Mouse (Mus musculus): ENCODE data around the gene Csad. TPM values are rescaled to one million over a fixed set of nuclear protein-coding genes. Genes with fewer than 3 reads are reported as not detected.

Gene Csad
- polyA plus RNA-seq, 1 experiment from 2014 or later: 35.5 TPM

DNA sequence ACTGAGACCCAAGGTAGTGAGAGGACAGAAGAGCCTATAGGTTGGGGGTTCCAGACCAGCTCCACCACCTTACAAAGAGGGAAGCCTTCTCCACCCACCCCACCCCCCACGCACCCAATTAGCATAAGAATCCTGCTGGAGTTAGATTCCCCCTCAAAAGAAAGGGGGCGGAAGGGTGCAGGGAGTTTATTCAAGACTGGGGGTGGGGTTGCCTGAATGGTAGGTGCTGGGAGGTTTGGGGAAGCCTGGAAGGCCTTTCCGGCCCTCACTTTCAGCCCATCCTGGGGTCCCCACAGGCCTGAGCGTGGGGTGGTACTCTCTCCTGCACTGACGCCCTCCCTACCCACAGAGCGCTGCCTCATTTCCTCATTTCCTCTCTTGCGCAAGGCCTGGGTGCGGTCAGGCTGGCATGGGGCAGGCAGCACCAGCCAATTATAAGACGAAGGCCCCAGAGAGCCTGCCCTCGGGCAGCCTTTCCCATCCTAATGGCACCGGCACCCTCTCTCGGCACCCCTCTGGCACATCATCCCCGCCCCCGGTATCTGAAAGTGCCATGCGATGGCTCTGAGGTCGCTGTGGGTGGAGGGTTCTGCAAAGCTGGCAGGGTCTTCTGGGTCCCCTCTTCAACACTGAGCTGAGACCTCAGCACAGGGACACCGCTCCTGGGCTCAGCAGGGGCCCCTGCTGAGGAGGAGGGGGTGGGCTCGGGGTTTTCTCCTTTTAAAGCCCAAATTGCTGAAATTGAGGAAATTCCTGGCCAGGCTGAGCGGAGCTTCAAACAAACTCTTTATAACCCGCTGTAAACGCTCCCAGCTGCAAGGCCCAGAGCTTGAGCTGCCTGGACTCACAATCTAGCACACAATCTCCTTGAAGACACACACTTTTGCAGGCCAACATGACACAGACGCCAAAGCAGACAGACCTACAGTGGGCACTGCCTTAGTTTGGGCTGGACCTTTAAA, 39.0 kb upstream of the Csad start:
- no peaks in the 10 kb centered on the region for H3K9me3 ChIP-seq
- WGBS: 10% methylated on average over 22 of the region's 22 CpGs
- H3K4me3 ChIP-seq: peak overlapping the region; percentile 68
- H3K4me1 ChIP-seq (replicated peaks): peaks cover 71% of the 10 kb centered on the region
- H3K27ac ChIP-seq: peak overlapping the region; percentile 74
- peaks cover 84% of the 10 kb centered on the region for H3K27me3 ChIP-seq (ENCODE audit: insufficient read depth, poor library complexity, severe bottlenecking)
- H3K36me3 ChIP-seq: 0 out of 2 replicates have a peak, but pooled peaks cover 2% of the 10 kb centered on the region
- DNase-seq (ENCODE audit: low spot score): peak; percentile 31

DNA sequence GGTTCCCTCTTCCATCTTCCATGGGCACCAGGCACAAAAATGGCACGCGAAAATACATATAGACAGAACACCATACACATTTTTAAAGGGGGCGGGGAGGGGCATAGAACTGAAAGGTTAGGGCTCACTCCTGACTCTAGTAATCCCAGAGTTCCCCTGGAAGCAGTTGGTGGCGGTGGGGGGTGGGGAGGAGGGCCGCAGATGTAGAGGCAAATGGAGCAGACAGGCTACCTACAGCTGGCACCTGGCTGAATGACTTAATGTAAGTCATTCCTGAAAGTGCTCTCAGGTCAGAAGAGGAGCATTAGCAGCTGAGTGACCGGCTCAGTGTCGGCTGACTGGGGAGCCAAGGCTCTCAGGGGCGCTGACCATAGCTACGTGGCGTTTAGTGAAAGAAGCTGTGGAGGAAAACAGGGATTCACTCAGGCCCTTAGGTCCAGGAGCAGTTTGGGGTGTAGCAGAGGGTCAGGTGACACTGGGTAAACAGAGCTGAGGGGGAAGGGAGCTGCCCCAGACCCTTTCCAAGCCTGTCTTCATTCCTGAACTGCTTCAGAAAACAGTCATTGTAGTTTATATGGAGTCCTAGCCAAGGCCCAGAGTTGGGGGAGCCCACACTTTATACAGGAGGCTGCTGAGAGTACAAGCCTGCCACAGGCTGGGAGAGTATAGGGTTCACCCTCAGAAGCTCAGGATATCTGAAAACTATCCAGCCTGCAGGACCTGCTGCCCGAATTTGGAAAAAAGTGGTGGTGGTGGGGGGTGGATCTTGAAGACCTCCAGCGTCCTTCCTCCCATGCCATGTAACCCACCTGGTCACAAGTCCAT, 38.1 kb upstream of the Csad start:
- Histone ChIP-seq H3K4me1 (replicated peaks) (peaks cover 62% of the 10 kb centered on the region), H3K9me3 (no peaks in the 10 kb centered on the region), H3K27ac (no peak overlapping the region), H3K4me3 (peak overlapping the region; percentile 68; the same call in 1 of the 2 replicates), H3K36me3 (0 out of 2 replicates have a peak, but pooled peaks cover 3% of the 10 kb centered on the region), H3K27me3 (ENCODE audit: insufficient read depth, poor library complexity, severe bottlenecking) (peaks cover 75% of the 10 kb centered on the region)
- no peak for DNase-seq (ENCODE audit: low spot score)
- 30% methylated on average over 12 of the region's 12 CpGs for WGBS

DNA sequence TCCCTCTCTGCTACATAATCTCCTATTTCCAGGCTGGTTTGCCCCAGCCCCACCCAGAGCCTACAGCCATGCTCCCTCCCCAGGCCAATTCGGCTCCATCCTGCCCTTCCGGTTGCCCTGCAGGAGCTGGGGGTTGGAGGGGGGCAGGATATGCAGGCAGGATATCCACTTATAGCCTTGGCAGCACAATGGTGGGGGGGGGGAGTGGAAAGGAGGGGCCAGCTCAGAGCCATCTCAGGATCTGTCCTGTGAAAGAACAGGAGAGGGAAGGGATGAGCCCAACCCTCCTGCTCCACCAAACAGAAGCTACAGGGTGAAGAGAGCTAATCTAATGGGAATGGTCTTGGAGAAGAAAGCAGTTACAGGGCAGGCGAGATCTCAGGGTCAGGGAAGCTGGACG, 36.1 kb upstream of the Csad start:
- Histone ChIP-seq H3K4me3 (no peak overlapping the region), H3K27ac (no peak overlapping the region), H3K4me1 (replicated peaks) (peaks cover 49% of the 10 kb centered on the region), H3K27me3 (ENCODE audit: insufficient read depth, poor library complexity, severe bottlenecking) (peaks cover 56% of the 10 kb centered on the region), H3K36me3 (0 out of 2 replicates have a peak, but pooled peaks cover 3% of the 10 kb centered on the region), H3K9me3 (no peaks in the 10 kb centered on the region)
- DNase-seq (ENCODE audit: low spot score): no peak
- 87% methylated on average over 4 of the region's 4 CpGs for WGBS

DNA sequence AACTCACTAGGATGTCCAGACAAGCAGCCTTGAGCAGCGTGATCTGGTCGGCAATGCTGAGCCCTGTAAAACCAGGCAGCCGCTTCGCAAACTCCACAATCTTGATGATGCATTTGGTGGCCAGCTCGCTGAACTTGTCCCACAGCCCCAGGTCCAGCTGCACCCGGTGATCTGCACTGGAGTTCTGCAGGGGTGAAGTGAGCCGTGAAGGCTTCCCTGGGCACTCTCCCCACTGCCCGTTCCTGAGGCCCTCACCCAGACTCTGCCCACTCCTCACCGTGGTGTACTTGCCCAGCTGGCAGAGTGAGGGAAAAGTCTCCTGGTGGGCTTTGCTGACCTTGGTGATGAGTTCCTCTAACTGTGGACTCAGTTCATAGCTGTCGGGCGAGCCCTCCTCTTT, 35.3 kb upstream of the Csad start:
- H3K9me3 ChIP-seq: no peaks in the 10 kb centered on the region
- H3K4me1 ChIP-seq (replicated peaks): peaks cover 49% of the 10 kb centered on the region
- 0 out of 2 replicates have a peak, but pooled peaks cover 9% of the 10 kb centered on the region for H3K36me3 ChIP-seq
- H3K27me3 ChIP-seq (ENCODE audit: insufficient read depth, poor library complexity, severe bottlenecking): peaks cover 48% of the 10 kb centered on the region
- 77% methylated on average over 11 of the region's 11 CpGs for WGBS
- no peak overlapping the region for H3K4me3 ChIP-seq
- 0 out of 2 replicates have a peak overlapping the region, but pooled peaks have one; percentile 14 for H3K27ac ChIP-seq
- no peak for DNase-seq (ENCODE audit: low spot score)

DNA sequence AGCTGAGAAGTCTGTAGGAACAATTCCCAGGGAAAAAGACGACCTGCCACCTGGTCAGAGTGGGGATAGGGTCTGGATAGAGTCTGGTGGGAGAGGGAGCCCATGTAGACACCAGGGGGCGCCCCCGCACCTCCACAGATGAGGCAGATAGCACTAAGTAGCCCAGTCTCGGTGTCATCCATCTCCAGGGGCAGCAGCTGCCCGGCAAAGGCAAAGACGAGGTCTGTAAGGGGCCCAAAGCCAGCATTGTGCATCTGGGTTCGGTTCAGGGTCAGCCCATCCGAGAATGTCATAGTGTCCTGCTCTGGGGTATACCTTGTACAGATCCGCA, 34.7 kb upstream of the Csad start:
- peaks cover 42% of the 10 kb centered on the region for H3K27me3 ChIP-seq (ENCODE audit: insufficient read depth, poor library complexity, severe bottlenecking)
- 0 out of 2 replicates have a peak, but pooled peaks cover 9% of the 10 kb centered on the region for H3K36me3 ChIP-seq
- H3K9me3 ChIP-seq: no peaks in the 10 kb centered on the region
- H3K27ac ChIP-seq: no peak overlapping the region
- 13% methylated on average over 9 of the region's 9 CpGs for WGBS
- DNase-seq (ENCODE audit: low spot score): peak; percentile 84
- peaks cover 51% of the 10 kb centered on the region for H3K4me1 ChIP-seq (replicated peaks)
- H3K4me3 ChIP-seq: no peak overlapping the region

DNA sequence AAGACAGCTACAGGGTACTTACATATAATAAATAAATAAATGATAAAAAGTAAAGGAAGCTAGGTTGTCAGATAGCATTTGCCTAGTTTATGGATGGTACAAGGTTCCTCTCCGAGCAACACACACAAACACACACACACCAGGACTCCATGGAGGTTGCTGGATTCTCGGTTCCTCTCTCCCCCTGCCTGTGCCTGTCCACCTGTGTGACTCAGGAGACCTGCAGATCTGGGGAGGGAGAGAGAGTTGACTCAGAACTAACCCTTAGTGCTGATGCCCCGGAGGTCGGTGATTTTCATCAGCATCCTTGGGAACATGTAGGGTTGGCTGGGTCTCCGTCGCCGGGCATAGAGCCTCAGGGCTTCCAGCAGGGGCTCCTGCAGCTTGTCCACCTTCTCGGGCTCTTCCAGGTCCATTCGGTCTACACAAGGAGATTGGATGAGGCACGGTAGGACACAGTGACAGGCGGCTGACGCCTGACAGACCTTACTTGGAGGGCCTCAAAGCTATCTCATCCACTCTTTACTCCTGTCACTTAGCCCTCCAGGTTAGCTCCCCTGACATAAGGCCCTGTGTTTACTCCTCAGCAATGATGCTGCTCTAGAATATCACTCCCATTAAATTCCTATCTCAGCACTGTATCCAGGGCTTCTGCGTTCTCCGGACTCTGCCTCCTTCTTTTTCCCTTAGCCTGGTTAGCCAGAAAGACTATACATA, 34.2 kb upstream of the Csad start:
- H3K27ac ChIP-seq: no peak overlapping the region
- H3K36me3 ChIP-seq: 0 out of 2 replicates have a peak, but pooled peaks cover 9% of the 10 kb centered on the region
- 86% methylated on average over 14 of the region's 14 CpGs for WGBS
- H3K27me3 ChIP-seq (ENCODE audit: insufficient read depth, poor library complexity, severe bottlenecking): peaks cover 37% of the 10 kb centered on the region
- H3K4me1 ChIP-seq (replicated peaks): peaks cover 51% of the 10 kb centered on the region
- H3K9me3 ChIP-seq: no peaks in the 10 kb centered on the region
- no peak overlapping the region for H3K4me3 ChIP-seq
- no peak for DNase-seq (ENCODE audit: low spot score)

DNA sequence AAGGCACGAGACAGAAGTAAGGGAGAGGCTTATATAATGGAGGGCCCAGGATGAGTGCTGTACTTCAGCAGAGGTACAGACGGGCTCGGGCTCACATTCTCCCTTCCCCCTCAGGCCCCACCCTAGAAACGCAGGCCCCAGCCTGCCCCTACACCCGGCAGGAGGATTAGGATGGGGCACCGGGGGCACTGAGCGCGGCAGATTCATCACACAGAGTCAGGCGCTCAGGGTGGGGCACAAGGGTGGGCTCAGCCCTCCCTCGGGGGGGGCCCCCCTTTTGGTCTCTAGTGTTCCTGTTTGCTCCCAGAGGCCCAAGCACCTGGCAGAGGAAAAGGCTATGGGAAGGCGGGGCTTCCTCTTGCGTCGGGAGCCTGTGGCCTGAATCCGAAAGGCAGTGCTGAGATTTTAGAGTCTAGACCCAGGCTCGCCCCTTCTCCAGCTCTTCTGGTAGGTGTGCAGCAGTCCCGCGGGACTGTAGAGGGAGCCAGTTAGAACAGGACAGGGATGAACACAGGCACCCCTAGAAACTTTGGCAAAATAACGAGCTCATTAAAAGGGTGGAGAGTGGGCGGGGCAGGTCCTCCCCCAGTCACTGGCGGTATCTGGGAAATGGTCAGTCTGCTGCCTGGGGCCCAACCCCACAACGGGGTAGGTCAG, 31.0 kb upstream of the Csad start:
- H3K27me3 ChIP-seq (ENCODE audit: insufficient read depth, poor library complexity, severe bottlenecking): peaks cover 8% of the 10 kb centered on the region
- no peaks in the 10 kb centered on the region for H3K9me3 ChIP-seq
- no peak overlapping the region for H3K4me3 ChIP-seq
- H3K27ac ChIP-seq: peak overlapping the region; percentile 79
- WGBS: 45% methylated on average over 21 of the region's 21 CpGs
- 0 out of 2 replicates have a peak, but pooled peaks cover 9% of the 10 kb centered on the region for H3K36me3 ChIP-seq
- peaks cover 48% of the 10 kb centered on the region for H3K4me1 ChIP-seq (replicated peaks)
- no peak for DNase-seq (ENCODE audit: low spot score)

DNA sequence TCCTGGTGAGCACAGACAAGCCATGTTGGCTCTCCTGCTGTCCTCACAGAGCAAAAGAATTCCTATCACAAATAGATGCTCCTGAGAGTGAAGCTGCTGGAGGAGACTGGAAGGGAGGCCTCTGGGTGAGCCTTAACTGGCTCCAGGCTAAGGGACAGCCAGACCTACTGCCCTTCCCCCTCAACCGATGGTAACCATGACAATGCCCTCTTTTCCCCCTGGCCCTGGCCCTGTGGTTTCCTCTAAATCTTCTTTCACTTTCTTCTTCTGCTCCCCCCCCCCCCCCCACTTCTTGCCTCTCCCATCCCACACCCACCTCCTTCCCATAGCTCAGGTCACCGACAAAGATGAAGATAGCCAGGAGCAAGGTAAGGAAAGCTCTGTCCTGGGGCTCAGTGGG, 29.4 kb upstream of the Csad start:
- WGBS: 32% methylated on average over 2 of the region's 2 CpGs
- no peaks in the 10 kb centered on the region for H3K9me3 ChIP-seq
- H3K27ac ChIP-seq: no peak overlapping the region
- H3K4me1 ChIP-seq (replicated peaks): peaks cover 39% of the 10 kb centered on the region
- H3K27me3 ChIP-seq (ENCODE audit: insufficient read depth, poor library complexity, severe bottlenecking): no peaks in the 10 kb centered on the region
- H3K36me3 ChIP-seq: 0 out of 2 replicates have a peak, but pooled peaks cover 9% of the 10 kb centered on the region
- DNase-seq (ENCODE audit: low spot score): no peak
- H3K4me3 ChIP-seq: no peak overlapping the region

DNA sequence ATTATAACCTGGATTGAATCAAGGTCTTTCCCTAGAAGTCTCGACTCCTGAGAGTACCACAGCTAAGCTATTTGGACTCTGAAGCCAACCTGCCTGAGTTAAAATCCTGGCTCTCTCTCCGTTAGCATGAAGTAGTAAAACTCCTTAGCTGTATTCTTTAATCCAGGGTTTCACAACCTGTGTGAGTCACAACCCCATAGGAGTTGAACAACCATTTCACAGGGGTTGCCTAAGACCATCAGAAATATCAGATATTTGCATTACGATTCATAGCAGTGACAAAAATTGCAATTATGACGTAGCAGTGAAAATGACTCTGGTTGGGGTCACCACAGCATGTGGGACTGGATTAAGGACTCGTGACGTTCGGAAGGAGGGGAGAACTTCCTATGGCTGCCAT, 28.2 kb upstream of the Csad start:
- Histone ChIP-seq H3K27ac (no peak overlapping the region), H3K9me3 (no peaks in the 10 kb centered on the region), H3K27me3 (ENCODE audit: insufficient read depth, poor library complexity, severe bottlenecking) (no peaks in the 10 kb centered on the region), H3K4me1 (replicated peaks) (peaks cover 39% of the 10 kb centered on the region), H3K36me3 (0 out of 2 replicates have a peak, but pooled peaks cover 7% of the 10 kb centered on the region), H3K4me3 (no peak overlapping the region)
- DNase-seq (ENCODE audit: low spot score): no peak
- 92% methylated on average over 7 of the region's 7 CpGs for WGBS

DNA sequence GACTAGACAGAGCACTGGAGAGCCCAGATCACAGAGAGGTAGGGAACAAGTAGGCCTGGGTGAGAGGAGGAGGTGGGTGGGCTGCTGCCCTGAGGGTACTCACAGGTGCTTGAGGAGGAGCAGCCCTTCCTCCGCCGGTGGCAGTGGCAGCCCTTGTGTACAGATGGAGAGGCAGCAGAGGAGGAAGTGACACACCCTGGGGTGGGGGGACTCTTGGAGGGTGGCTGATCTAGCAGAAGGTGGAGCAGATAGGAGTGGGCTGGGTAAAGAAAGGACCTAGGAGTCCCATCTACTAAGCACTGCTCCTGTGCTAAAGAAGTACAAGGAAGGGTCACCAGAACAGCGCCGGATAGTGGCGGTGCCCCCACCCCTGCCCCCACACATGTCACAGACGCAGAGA, 27.2 kb upstream of the Csad start, which contains the start of gene Itgb7:
Gene Itgb7, minus strand, starts transcription at position 197 of the 400 bp plus-strand sequence.
- Histone ChIP-seq H3K27ac (no peak within 1 kb of the TSS), H3K36me3 (0 out of 2 replicates have a peak, but pooled peaks cover 7% of the 10 kb centered on the region), H3K4me1 (replicated peaks) (peaks cover 39% of the 10 kb centered on the region), H3K9me3 (no peaks in the 10 kb centered on the region), H3K27me3 (ENCODE audit: insufficient read depth, poor library complexity, severe bottlenecking) (no peaks in the 10 kb centered on the region), H3K4me3 (no peak within 1 kb of the TSS)
- 56% methylated on average over 6 of the region's 6 CpGs for WGBS
- DNase-seq (ENCODE audit: low spot score): no peak

DNA sequence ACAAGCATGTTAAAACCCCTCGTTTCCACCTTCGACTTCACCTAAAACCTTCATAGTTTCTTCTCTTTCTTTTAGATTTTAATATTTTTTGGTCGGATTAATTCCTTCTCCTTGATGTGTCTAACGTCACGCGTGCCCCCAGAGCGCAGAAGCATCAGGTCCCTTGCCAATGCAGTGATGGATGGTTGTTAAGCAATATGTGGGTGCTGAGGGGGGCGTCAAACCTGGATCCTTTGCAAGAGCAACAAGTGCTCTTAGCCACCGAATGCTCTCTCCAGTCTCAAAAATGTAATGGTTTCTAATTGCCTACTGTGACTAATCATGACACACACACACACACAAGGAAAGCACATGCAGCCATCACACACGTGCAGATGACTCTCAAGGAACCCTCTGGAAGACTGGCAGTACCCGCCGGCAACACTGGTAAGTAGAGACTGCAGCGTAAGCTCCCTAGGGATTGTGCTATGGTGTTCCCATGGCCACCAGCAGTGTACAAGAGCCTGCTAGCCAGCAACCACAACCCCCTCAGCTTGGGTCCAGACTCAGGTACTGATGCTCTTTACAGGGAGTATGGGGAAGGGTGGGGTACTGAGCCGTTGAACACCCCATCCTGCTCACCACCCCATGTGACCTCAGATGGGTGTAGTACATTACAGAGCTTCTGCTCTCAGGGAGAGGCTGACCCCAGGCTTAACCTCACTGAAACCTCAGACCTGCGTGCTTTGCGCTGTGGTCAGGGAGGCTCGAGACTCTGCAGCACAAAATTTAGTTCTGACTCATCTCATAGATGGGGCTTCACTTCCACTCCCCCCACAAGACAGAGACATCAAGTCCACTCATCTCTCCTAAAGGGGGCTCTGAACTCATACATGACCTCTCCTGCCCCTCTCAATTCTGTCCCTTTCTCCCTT, 26.1 kb upstream of the Csad start:
- Histone ChIP-seq H3K4me3 (no peak overlapping the region), H3K36me3 (0 out of 2 replicates have a peak, but pooled peaks cover 7% of the 10 kb centered on the region), H3K27ac (no peak overlapping the region), H3K4me1 (replicated peaks) (peaks cover 33% of the 10 kb centered on the region), H3K27me3 (ENCODE audit: insufficient read depth, poor library complexity, severe bottlenecking) (peaks cover 9% of the 10 kb centered on the region), H3K9me3 (no peaks in the 10 kb centered on the region)
- WGBS: 84% methylated on average over 17 of the region's 17 CpGs
- DNase-seq (ENCODE audit: low spot score): no peak
